Mouse (Mus musculus): Measurements from ENCODE around the gene Slc28a2.
"Not testable (repeated sequence)": the region's sequence is repeated elsewhere in the genome, so short reads cannot be mapped to it uniquely, and the experiment has no call there.

Slc28a2 gene

GRCm38 (mm10) chr2:122426200-122426599 is at the start of gene Slc28a2:
Slc28a2 (plus strand) TSS chr2:122426477.
- DNase-seq, result not testable (repeated sequence)

- peak; percentile 98 for DNase-seq
These were observed 49.0 kb upstream of the Slc28a2 start for GRCm38 (mm10) chr2:122377215-122377674.

GRCm38 (mm10) chr2:122377751-122378246 is 48.5 kb upstream of the Slc28a2 start:
- peak; percentile 85 for DNase-seq

GRCm38 (mm10) chr2:122378421-122379291 is 47.6 kb upstream of the Slc28a2 start:
- DNase-seq, result peak; percentile 75

GRCm38 (mm10) chr2:122379292-122379650 is 47.0 kb upstream of the Slc28a2 start:
- DNase-seq, result no peak

- peak; percentile 71 for DNase-seq
These were observed 45.4 kb upstream of the Slc28a2 start for GRCm38 (mm10) chr2:122380768-122381311.

- peak; percentile 43 for DNase-seq
These were observed 44.8 kb upstream of the Slc28a2 start for GRCm38 (mm10) chr2:122381329-122382103.

- no peak for DNase-seq
These were observed 44.2 kb upstream of the Slc28a2 start for GRCm38 (mm10) chr2:122382121-122382520.

- no peak for DNase-seq
These were observed 41.2 kb upstream of the Slc28a2 start for GRCm38 (mm10) chr2:122385095-122385494.

- not testable (repeated sequence) for DNase-seq
These were observed 39.1 kb upstream of the Slc28a2 start for GRCm38 (mm10) chr2:122387135-122387534.

- DNase-seq, result no peak
These were observed 30.1 kb upstream of the Slc28a2 start for GRCm38 (mm10) chr2:122396150-122396549.

- no peak for DNase-seq
These were observed 18.7 kb upstream of the Slc28a2 start for GRCm38 (mm10) chr2:122407607-122408006.

- DNase-seq, result no peak
These were observed 17.3 kb upstream of the Slc28a2 start for GRCm38 (mm10) chr2:122408928-122409327.

- DNase-seq, result not testable (repeated sequence)
These were observed 368 bp downstream of the Slc28a2 start for GRCm38 (mm10) chr2:122426645-122427044.

- DNase-seq, result not testable (repeated sequence)
These were observed 12.6 kb downstream of the Slc28a2 start for GRCm38 (mm10) chr2:122438706-122439482.

- DNase-seq, result peak; percentile 36
These were observed 14.2 kb downstream of the Slc28a2 start for GRCm38 (mm10) chr2:122440521-122440920.

- DNase-seq, result no peak
These were observed 15.0 kb downstream of the Slc28a2 start for GRCm38 (mm10) chr2:122441000-122441933.

GRCm38 (mm10) chr2:122450351-122450750 is 24.1 kb downstream of the Slc28a2 start:
- no peak for DNase-seq

- DNase-seq, result no peak
These were observed 26.1 kb downstream of the Slc28a2 start for GRCm38 (mm10) chr2:122452426-122452825.

GRCm38 (mm10) chr2:122466901-122467300 is 40.6 kb downstream of the Slc28a2 start:
- DNase-seq, result peak; percentile 3

Measured in lung, postnatal 36 days (tissue).